Mouse (Mus musculus): ENCODE data around the gene Pde4a. TPM values are rescaled to one million over a fixed set of nuclear protein-coding genes. Genes with fewer than 3 reads are reported as not detected.
A peak's percentile ranks its signal among the peaks of the same experiment; 100 is the strongest.

The Pde4a gene
- 8.6 and 9.3 TPM in 2 replicates for polyA plus RNA-seq (2015; fragmentation: Nextera tagmentation; extraction: Ambion mirVana)

DNA sequence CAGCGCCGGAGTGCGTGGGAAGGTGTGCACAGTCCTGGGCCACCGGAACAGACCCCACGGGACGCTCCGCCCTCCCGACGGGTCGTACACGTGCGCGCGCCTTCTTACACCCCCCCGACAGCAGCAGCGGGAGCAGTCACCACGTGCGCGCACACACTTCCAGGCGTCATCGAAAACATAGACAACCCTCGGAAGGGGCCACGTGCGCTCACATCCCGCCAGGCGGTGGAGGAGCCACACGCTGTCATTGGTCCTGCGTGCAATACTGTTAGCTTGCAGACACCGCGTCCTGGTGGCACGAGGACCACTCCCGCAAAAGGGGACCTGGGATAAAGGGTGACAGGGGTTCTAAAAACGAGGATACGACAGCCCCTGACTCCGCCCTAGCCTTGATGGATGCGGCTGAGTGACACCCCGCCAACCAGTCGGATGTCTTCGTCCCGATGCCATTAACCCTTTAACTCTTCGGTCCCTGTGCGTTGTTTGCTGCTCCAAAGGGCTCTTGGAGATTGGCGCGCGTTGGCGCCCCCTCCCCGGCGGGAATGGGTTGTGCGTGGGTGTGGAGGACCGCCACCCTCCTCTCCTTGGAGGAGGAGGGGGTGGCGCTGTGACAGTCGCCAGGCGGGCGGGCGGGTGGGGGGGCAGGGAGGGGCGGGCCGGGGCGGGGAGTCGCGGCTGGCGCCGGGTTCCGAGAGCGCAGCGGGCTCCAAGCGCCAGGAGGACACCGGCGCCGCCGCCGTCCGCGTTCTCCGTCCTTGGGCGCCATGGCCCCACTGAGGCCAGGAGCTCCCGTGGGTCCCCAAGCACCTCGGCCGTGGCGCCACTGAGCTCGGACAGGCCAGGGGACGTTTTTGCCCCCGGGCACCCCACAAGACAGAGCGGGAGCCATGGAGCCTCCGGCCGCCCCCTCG is at the start of gene Pde4a:
TSS of gene Pde4a (plus strand) at position 674 of the 911 bp plus-strand sequence.
- Histone ChIP-seq H3K9me3 (no peaks in the 10 kb centered on the region), H3K4me3 (peak within 1 kb of the TSS; percentile 55), H3K9ac (peak within 1 kb of the TSS; percentile 59), H3K4me1 (peaks cover 55% of the 10 kb centered on the region), H3K27me3 (peaks cover 61% of the 10 kb centered on the region), H3K4me2 (peak within 1 kb of the TSS; percentile 95), H3K36me3 (no peaks in the 10 kb centered on the region), H3K27ac (no peak within 1 kb of the TSS)
- under 1% methylated on average over 78 of the region's 86 CpGs for WGBS
- peak; percentile 5 for ATAC-seq (ENCODE audit: borderline replicate concordance, extremely low read depth, low FRiP score, low TSS enrichment)

DNA sequence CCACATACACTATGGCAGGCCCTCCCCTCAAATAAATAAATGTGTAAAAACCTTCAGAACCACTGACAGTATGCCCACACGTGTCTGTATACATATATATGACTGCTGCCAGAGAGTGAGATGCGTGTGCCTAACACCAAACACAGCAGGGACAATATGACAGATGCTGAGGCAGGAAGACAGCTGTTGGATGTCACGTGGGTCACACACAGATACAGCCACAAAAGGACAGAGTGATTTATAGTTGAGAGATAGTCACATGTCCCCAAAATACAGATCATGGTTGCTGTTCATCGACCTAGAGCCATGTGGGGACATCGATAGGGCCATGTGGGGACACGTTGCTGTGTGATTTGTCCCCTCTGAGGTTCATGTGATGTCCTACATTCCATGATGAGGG is 48.4 kb upstream of the Pde4a start:
- Histone ChIP-seq H3K4me3 (no peak overlapping the region), H3K27ac (no peak overlapping the region), H3K4me1 (no peaks in the 10 kb centered on the region), H3K9ac (no peak overlapping the region), H3K4me2 (no peak overlapping the region), H3K36me3 (no peaks in the 10 kb centered on the region), H3K27me3 (no peaks in the 10 kb centered on the region), H3K9me3 (no peaks in the 10 kb centered on the region)
- 56% methylated on average over 6 of the region's 6 CpGs for WGBS
- no peak for ATAC-seq (ENCODE audit: borderline replicate concordance, extremely low read depth, low FRiP score, low TSS enrichment)

DNA sequence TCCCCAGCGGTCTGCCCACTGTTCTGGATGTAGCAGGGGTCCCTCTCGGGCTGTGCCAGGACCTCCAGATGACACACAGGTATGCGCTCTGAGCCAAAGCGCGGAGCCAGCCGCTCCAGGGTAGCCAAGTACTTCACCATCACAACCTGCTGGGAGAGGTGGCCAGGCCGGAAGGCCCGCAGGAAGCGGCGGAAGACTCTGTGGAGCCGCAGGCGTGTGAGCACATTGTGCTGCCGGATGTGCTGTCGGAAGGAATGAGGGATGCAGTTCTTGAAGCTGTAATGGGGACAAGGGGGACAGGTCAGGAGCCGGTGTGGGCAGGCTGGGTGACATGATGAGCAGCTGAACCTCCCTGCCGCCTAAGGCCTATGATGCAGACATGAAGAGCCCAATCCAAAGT is 44.0 kb upstream of the Pde4a start:
- H3K4me2 ChIP-seq = no peak overlapping the region
- H3K4me3 ChIP-seq = no peak overlapping the region
- H3K36me3 ChIP-seq = peaks cover 10% of the 10 kb centered on the region; the same call in 1 of the 2 replicates
- WGBS = 79% methylated on average over 16 of the region's 16 CpGs
- no peaks in the 10 kb centered on the region for H3K27me3 ChIP-seq
- no peaks in the 10 kb centered on the region for H3K4me1 ChIP-seq
- H3K9ac ChIP-seq = no peak overlapping the region
- H3K27ac ChIP-seq = no peak overlapping the region
- ATAC-seq (ENCODE audit: borderline replicate concordance, extremely low read depth, low FRiP score, low TSS enrichment) = no peak
- no peaks in the 10 kb centered on the region for H3K9me3 ChIP-seq

DNA sequence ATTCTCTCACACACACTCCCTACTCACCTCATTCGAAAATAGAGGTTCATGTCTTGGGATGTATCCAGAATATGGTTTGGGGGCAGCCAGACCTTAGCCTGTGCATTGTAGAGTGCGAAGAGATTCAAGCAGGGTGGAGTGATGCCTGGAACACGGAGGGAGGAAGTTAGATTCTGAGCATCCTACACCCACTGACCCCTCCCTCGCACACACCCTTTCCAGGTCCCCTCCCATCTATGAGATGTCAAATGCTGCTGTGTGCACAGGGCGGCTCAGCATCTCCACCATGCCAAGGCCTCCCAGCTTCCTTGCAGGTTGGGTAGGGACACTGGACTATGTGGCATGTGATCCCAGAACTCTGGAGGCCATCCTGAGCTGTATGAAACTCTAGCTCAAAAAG is 40.7 kb upstream of the Pde4a start:
- Histone ChIP-seq H3K36me3 (peaks cover 23% of the 10 kb centered on the region; the same call in 1 of the 2 replicates), H3K4me2 (no peak overlapping the region), H3K27me3 (no peaks in the 10 kb centered on the region), H3K9me3 (no peaks in the 10 kb centered on the region), H3K9ac (no peak overlapping the region), H3K4me3 (no peak overlapping the region), H3K27ac (no peak overlapping the region), H3K4me1 (no peaks in the 10 kb centered on the region)
- WGBS = 80% methylated on average over 5 of the region's 5 CpGs
- ATAC-seq (ENCODE audit: borderline replicate concordance, extremely low read depth, low FRiP score, low TSS enrichment) = no peak

DNA sequence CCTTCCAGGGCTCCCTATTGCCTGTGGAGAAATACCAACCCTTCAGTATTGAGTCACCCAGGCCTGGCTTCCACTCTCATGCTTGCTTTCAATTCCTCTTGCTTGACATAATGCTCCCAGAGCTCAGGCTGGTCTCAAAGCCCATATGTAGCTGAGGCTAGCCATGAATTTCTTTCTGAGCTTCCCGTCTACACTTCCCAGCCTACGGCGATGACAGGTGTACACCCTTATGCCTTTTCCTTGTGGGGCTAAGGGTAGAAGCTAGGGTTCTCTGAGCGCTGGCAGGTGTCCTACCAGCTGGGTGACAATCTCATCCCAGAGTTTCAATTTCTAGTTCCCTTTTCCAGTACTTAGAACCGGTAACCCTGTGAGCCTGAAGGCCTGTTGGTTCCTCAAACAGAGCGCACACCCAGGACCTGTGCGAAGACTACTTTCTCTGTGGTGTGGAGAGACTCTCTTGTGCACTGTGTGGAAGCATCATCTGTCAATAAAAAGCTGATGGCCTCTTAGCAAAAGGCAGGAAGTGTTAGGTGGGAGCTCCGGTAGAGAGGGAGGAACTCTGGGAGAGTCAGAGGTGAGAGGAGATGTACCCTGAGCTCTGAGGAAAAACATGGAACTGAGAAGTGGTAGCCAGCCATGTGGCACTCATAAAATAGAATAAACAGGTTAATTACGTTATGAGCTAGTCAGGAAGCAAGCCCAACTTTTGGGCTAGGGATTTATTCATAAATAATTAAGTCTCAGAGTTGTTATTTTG is 39.8 kb upstream of the Pde4a start:
- Histone ChIP-seq H3K27ac (no peak overlapping the region), H3K4me2 (no peak overlapping the region), H3K9me3 (no peaks in the 10 kb centered on the region), H3K36me3 (peaks cover 23% of the 10 kb centered on the region; the same call in 1 of the 2 replicates), H3K4me1 (peaks cover 6% of the 10 kb centered on the region), H3K27me3 (no peaks in the 10 kb centered on the region), H3K9ac (no peak overlapping the region), H3K4me3 (no peak overlapping the region)
- no peak for ATAC-seq (ENCODE audit: borderline replicate concordance, extremely low read depth, low FRiP score, low TSS enrichment)
- WGBS = 81% methylated on average over 9 of the region's 9 CpGs

DNA sequence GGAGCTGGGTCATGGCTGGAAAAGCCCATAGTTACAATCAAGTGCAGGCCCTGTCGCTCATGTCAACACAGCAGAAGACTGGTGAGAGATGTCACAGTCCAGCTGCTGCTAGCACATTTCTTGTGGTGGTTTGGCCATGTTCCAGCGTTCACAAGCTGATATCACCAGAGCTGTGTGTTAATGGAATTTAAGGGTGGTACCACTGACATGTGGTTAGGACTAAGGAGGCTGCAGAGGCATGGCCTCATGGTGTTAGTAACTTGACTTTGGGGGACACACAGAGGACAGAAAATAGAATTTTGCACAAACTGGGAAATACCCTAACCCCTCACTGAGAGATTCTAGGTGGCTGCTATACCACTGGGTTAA is 39.3 kb upstream of the Pde4a start:
- H3K27ac ChIP-seq = no peak overlapping the region
- ATAC-seq (ENCODE audit: borderline replicate concordance, extremely low read depth, low FRiP score, low TSS enrichment) = no peak
- H3K9me3 ChIP-seq = no peaks in the 10 kb centered on the region
- H3K9ac ChIP-seq = no peak overlapping the region
- no peaks in the 10 kb centered on the region for H3K27me3 ChIP-seq
- 44% methylated on average over 2 of the region's 2 CpGs for WGBS
- no peak overlapping the region for H3K4me2 ChIP-seq
- H3K4me3 ChIP-seq = no peak overlapping the region
- peaks cover 23% of the 10 kb centered on the region; the same call in 1 of the 2 replicates for H3K36me3 ChIP-seq
- peaks cover 6% of the 10 kb centered on the region for H3K4me1 ChIP-seq

DNA sequence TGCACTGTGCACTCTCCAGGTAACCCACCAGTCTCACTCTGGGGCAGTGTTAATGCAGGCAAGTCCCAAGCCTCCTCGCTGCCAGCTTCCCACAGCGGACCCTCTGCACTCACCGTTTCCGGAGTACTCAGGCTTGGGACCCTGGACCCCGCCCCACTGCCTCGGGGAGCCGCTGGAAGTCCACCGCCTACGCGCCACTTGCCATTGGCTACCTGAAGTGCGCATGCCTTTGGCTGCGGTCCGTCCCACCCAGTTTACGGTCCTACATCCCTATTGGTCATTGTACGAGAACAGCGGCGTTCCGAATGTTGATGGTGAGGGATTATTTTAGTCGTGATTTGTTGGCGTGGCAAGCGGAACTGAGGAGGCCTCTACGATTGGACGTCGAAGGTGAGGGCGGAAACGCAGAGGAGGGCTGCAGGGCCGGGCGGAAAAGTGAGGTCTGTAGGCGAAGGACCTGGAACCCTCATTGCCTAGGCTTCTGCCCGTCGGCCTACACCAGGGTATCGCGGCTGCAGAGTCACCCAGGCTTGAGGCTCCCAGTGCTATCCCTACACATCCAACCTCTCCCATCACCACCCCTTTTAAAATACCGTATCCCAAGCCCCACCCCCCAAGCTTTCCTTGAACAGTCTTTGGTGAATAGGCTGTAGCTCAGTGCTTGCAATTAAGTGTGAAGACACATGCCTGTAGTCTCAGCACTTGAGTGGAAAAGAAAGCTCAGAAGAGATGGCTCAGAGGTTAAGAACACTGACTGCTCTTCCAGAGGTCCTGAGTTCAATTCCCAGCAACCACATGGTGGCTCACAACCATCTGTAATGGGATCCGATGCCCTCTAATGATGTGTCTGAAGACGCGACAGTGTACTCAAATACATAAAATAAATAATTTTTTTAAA is 34.2 kb upstream of the Pde4a start, which contains the start of gene Tyk2:
TSS of gene Tyk2 (minus strand) at position 185 of the 898 bp plus-strand sequence.
- peak; percentile 98 for ATAC-seq (ENCODE audit: borderline replicate concordance, extremely low read depth, low FRiP score, low TSS enrichment)
- H3K36me3 ChIP-seq = peaks cover 15% of the 10 kb centered on the region; the same call in 1 of the 2 replicates
- no peaks in the 10 kb centered on the region for H3K27me3 ChIP-seq
- H3K27ac ChIP-seq = peak within 1 kb of the TSS; percentile 53
- 5% methylated on average over 37 of the region's 37 CpGs for WGBS
- H3K4me1 ChIP-seq = peaks cover 14% of the 10 kb centered on the region
- H3K9me3 ChIP-seq = no peaks in the 10 kb centered on the region
- peak within 1 kb of the TSS; percentile 58 for H3K9ac ChIP-seq
- H3K4me2 ChIP-seq = peak within 1 kb of the TSS; percentile 64
- H3K4me3 ChIP-seq = peak within 1 kb of the TSS; percentile 71

DNA sequence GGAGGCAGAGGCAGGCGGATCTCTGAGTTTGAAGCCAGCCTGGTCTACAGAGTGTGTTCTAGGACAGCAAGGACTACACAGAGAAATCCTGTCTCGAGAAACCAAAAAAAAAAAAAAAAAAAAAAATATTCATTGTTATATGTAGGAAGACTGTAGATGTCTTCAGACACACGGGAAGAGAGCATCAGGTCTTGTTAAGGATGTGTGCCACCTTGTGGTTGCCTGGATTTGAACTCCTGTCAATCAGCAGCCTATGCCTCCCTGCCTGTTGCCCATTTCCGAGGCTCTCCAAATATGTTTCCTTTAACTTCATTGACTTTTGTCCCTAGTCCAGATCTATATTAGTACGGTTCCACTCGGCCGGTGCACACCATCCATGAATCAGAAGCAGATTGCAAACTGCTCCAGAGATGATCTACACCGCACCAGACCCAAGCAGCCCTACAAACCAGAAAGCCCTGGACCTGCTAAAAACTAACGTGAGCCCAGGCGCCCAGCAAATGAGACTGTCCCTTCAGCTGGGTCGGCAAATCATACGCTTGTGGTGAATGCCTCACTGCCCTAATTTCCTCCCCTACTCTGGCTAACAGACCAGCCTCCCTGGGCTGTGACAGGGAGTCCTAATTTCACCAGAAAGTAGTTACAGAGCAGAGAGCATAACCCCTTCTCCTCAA is 33.3 kb upstream of the Pde4a start:
- WGBS = 81% methylated on average over 12 of the region's 12 CpGs

DNA sequence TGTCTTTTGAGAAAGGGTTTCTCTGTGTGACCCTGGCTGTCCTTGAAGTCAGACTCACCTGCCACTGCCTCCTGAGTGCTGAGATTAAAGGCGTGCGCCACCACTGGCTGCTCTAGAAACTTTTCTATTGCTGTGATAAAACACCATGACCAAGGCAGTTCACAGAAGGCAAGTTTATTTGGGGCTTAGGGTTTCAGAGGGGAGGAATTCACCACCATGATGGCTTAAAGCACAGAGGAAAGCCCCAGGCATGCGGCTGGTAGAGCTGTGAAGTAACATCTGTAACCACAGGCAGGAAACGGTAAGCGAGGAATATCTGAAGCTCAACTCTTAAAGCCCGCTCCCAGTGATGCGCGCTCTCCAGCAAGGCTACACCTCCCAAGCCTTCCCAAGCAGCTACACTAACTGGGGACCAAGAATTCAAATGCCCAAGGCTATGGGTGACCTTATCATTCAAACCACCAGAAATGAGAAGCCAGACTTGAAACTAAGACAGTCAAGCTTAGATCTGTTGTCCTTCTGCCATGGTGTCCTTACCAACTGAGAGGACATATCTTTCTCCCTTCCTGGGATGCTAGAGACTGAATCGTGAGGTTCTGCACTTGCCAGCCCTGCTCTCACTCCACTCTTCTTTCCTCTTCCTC is 32.3 kb upstream of the Pde4a start:
- no peak overlapping the region for H3K4me3 ChIP-seq
- H3K27ac ChIP-seq = no peak overlapping the region
- no peak for ATAC-seq (ENCODE audit: borderline replicate concordance, extremely low read depth, low FRiP score, low TSS enrichment)
- H3K36me3 ChIP-seq = peaks cover 11% of the 10 kb centered on the region
- H3K4me2 ChIP-seq = no peak overlapping the region
- 80% methylated on average over 9 of the region's 9 CpGs for WGBS
- H3K9me3 ChIP-seq = no peaks in the 10 kb centered on the region
- H3K27me3 ChIP-seq = no peaks in the 10 kb centered on the region
- peaks cover 14% of the 10 kb centered on the region for H3K4me1 ChIP-seq
- H3K9ac ChIP-seq = no peak overlapping the region

More for the DNA sequence above, 33.3 kb upstream of the Pde4a start:
- H3K36me3 ChIP-seq = peaks cover 7% of the 10 kb centered on the region; the same call in 1 of the 2 replicates
- H3K27ac ChIP-seq = no peak overlapping the region
- no peak overlapping the region for H3K4me3 ChIP-seq
- H3K4me1 ChIP-seq = peaks cover 14% of the 10 kb centered on the region
- no peak overlapping the region for H3K4me2 ChIP-seq
- no peaks in the 10 kb centered on the region for H3K9me3 ChIP-seq
- no peak overlapping the region for H3K9ac ChIP-seq
- H3K27me3 ChIP-seq = no peaks in the 10 kb centered on the region
- ATAC-seq (ENCODE audit: borderline replicate concordance, extremely low read depth, low FRiP score, low TSS enrichment) = no peak

DNA sequence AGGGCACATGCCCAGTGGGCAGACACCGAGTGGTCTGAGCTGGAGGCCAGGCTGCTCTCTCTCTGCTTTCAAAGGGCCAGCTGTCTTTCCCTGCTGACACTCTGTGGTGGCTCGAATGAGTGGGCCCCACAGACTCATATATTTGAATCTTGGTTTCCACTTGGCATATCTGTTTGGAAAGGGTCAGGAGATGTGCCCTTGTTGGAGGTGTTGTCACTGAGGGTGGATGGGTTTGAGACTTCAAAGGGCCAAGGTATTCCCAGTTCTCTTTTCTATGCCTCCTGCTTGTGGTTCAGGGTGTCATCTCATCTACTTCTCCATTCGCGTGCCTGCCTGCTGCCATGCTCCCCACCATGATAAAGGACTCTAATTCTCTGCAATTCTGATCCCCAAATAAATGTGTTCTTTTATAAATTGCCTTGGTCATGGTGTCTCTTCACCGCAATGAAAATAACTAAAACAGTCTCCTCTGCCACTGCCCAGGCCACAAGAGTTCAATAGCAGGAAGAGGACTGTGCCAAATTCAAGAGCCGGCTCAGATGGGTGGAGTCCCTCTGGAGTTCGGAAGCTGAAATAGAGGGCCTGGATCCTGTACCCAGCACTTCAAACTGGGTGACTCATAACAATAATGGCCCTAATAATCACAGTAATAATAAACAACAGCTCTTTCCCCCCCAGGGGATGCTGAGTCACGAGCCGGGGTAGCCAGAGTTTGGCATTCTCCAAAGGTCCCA is 30.8 kb upstream of the Pde4a start:
- Histone ChIP-seq H3K9ac (no peak overlapping the region), H3K27me3 (no peaks in the 10 kb centered on the region), H3K4me1 (peaks cover 14% of the 10 kb centered on the region), H3K9me3 (no peaks in the 10 kb centered on the region), H3K4me2 (no peak overlapping the region), H3K27ac (0 out of 2 replicates have a peak overlapping the region, but pooled peaks have one; percentile 4), H3K36me3 (peaks cover 25% of the 10 kb centered on the region), H3K4me3 (no peak overlapping the region)
- no peak for ATAC-seq (ENCODE audit: borderline replicate concordance, extremely low read depth, low FRiP score, low TSS enrichment)
- 53% methylated on average over 9 of the region's 9 CpGs for WGBS

All from lung, embryonic 15.5 days (tissue).